Mouse (Mus musculus) kidney, embryonic 16.5 days (tissue): ENCODE data around the gene Mettl7b. TPM values are rescaled to one million over a fixed set of nuclear protein-coding genes. Genes with fewer than 3 reads are reported as not detected.

Experiments
- ATAC-seq: fragments of 200-750 bp; cut with Nextera tagmentation; 2 replicates; pipeline ENCODE4 v1.8.0; 2017; ENCODE audit warnings: moderate TSS enrichment; ENCODE audit not compliant: low FRiP score, low TSS enrichment
- H3K27ac ChIP-seq: fragments of 300-500 bp; sonication (generic); 2 replicates; pipeline ENCODE4 v1.5.1; 2014; ENCODE audit warnings: low read length
- H3K27me3 ChIP-seq: fragments of 300-500 bp; sonication (generic); 2 replicates; pipeline ENCODE4 v1.6.1; 2014; ENCODE audit warnings: low read length, control low read depth, mixed read lengths; ENCODE audit not compliant: insufficient read depth
- H3K36me3 ChIP-seq: fragments of 300-500 bp; sonication (generic); 2 replicates; pipeline ENCODE4 v1.6.1; 2014; ENCODE audit warnings: low read length, control low read depth, mixed read lengths; ENCODE audit not compliant: insufficient read depth
- H3K4me1 ChIP-seq: fragments of 300-500 bp; sonication (generic); 2 replicates; pipeline ENCODE4 v1.6.1; 2014; ENCODE audit warnings: low read length, control low read depth, mixed read lengths; ENCODE audit not compliant: insufficient read depth
- H3K4me2 ChIP-seq: fragments of 300-500 bp; sonication (generic); replicated peaks from 2 replicates; pipeline ENCODE4 v1.6.1; 2014; ENCODE audit warnings: low read depth, low read length
- H3K4me3 ChIP-seq: fragments of 300-500 bp; sonication (generic); 2 replicates; pipeline ENCODE4 v1.5.1; 2014; ENCODE audit warnings: mild to moderate bottlenecking, low read length
- H3K9ac ChIP-seq: fragments of 300-500 bp; sonication (generic); replicated peaks from 2 replicates; pipeline ENCODE4 v1.6.1; 2014; ENCODE audit warnings: low read length
- H3K9me3 ChIP-seq: fragments of 300-500 bp; sonication (generic); 2 replicates; pipeline ENCODE4 v1.6.1; 2016; ENCODE audit warnings: low read length, control low read depth
- WGBS: fragments of 180-500 bp; shearing (Covaris S2); extraction: QIAGEN DNeasy Blood & Tissue Kit; methylation state at CpG from one replicate; pipeline ENCODE4 v1.1.7; 2014; 5-methylcytosine and 5-hydroxymethylcytosine counted together
- polyA plus RNA-seq: library from polyadenylated mRNA; unstranded; fragments of >200 nt; fragmentation: Nextera tagmentation; extraction: Ambion mirVana; gene quantifications from 2 replicates; pipeline ENCODE4 v1.2.1, GENCODE M21; 2015

Mettl7b gene
- polyA plus RNA-seq, 1 experiment from 2014 or later = 17.1 TPM

DNA sequence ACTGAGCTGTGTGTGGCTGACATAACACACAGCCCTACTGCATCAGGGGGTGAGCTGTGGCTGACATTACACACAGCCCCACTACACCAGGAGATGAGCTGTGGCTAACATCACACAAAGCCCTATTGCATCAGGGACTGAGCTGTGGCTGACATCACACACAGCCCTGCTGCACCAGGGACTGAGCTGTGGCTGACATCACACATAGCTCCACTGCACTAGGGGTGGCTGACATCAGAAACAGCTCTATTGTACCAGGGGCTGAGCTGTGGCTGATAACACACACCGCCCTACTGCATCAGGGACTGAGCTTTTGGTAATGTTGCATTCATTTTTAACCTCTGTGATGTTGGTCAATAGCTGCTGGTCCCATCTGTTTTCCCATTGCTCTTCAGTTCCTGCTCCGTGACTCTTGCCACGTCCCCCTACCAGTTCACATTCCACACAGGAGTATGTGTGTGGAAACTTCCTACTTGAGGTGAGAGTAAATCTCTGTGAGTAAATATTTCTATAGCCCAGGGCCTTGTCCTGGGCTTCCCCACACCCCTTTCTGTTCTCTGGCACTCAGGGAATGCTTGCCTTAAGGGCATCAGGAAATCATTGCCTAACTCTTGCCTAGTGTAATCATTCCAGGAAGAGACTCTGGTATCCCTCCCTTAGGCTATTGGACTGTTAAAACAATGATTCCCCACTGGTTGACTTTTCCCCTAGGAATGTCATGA is 20.0 kb upstream of the Mettl7b start:
- Histone ChIP-seq H3K27me3 (no peaks in the 10 kb centered on the region), H3K4me2 (no peak overlapping the region), H3K9me3 (no peaks in the 10 kb centered on the region), H3K27ac (no peak overlapping the region), H3K4me3 (no peak overlapping the region), H3K4me1 (no peaks in the 10 kb centered on the region), H3K36me3 (no peaks in the 10 kb centered on the region), H3K9ac (no peak overlapping the region)
- peak; percentile 73 for ATAC-seq
- WGBS = 79% methylated on average over 3 of the region's 3 CpGs

GRCm38 (mm10) chr10:128977522-128978114 is 16.8 kb upstream of the Mettl7b start:
- no peak overlapping the region for H3K4me3 ChIP-seq
- H3K4me1 ChIP-seq = no peaks in the 10 kb centered on the region
- WGBS = 22% methylated on average over 9 of the region's 9 CpGs

DNA sequence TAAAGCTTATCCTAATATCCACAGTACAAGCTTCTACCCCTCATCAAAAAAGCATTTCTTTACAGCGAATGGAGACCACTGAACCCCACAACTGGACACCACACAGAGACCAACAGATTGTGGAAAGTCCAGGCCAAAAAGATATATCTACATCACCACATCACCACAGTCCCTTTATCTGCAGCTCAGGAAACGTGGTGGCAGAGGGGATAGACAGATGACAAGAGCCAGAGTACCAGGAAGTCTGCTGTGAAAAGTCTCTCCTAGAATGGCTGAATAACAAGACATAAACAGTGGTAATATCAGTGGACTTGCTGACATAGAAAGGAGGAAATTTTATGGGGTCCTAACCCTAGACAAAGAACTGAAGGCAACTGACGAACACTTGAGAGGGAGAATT is 15.6 kb upstream of the Mettl7b start:
- Histone ChIP-seq H3K4me1 (no peaks in the 10 kb centered on the region), H3K4me2 (no peak overlapping the region), H3K9ac (no peak overlapping the region), H3K27me3 (no peaks in the 10 kb centered on the region), H3K9me3 (no peaks in the 10 kb centered on the region), H3K36me3 (no peaks in the 10 kb centered on the region), H3K27ac (no peak overlapping the region), H3K4me3 (no peak overlapping the region)
- WGBS = 61% methylated on average over 3 of the region's 3 CpGs
- no peak for ATAC-seq

More at GRCm38 (mm10) chr10:128977522-128978114, 16.8 kb upstream of the Mettl7b start:
- no peaks in the 10 kb centered on the region for H3K27me3 ChIP-seq
- no peaks in the 10 kb centered on the region for H3K36me3 ChIP-seq
- H3K9me3 ChIP-seq = no peaks in the 10 kb centered on the region
- no peak overlapping the region for H3K4me2 ChIP-seq
- no peak overlapping the region for H3K9ac ChIP-seq
- ATAC-seq = peak; percentile 83; the same call in 1 of the 2 replicates
- H3K27ac ChIP-seq = no peak overlapping the region

- Histone ChIP-seq H3K9ac (no peak overlapping the region), H3K4me1 (no peaks in the 10 kb centered on the region), H3K36me3 (no peaks in the 10 kb centered on the region), H3K27me3 (no peaks in the 10 kb centered on the region), H3K4me2 (no peak overlapping the region), H3K27ac (no peak overlapping the region), H3K9me3 (no peaks in the 10 kb centered on the region), H3K4me3 (no peak overlapping the region)
- ATAC-seq = no peak
- 75% methylated on average over 4 of the region's 4 CpGs for WGBS
These were observed 12.1 kb upstream of the Mettl7b start for GRCm38 (mm10) chr10:128972841-128973240.

GRCm38 (mm10) chr10:128970740-128971250 is 10.0 kb upstream of the Mettl7b start:
- no peaks in the 10 kb centered on the region for H3K36me3 ChIP-seq
- H3K9ac ChIP-seq = no peak overlapping the region
- no peak overlapping the region for H3K27ac ChIP-seq
- WGBS = 44% methylated on average over 1 of the region's 1 CpGs
- no peak overlapping the region for H3K4me2 ChIP-seq
- H3K4me1 ChIP-seq = no peaks in the 10 kb centered on the region
- no peak for ATAC-seq
- no peaks in the 10 kb centered on the region for H3K27me3 ChIP-seq
- H3K4me3 ChIP-seq = no peak overlapping the region
- H3K9me3 ChIP-seq = no peaks in the 10 kb centered on the region

- H3K36me3 ChIP-seq = no peaks in the 10 kb centered on the region
- H3K27me3 ChIP-seq = no peaks in the 10 kb centered on the region
- no peaks in the 10 kb centered on the region for H3K9me3 ChIP-seq
- no peak overlapping the region for H3K4me3 ChIP-seq
- no peaks in the 10 kb centered on the region for H3K4me1 ChIP-seq
- no peak for ATAC-seq
- WGBS = 23% methylated on average over 1 of the region's 1 CpGs
- H3K4me2 ChIP-seq = no peak overlapping the region
- no peak overlapping the region for H3K27ac ChIP-seq
- no peak overlapping the region for H3K9ac ChIP-seq
These were observed 7.6 kb upstream of the Mettl7b start for GRCm38 (mm10) chr10:128968341-128968749.

DNA sequence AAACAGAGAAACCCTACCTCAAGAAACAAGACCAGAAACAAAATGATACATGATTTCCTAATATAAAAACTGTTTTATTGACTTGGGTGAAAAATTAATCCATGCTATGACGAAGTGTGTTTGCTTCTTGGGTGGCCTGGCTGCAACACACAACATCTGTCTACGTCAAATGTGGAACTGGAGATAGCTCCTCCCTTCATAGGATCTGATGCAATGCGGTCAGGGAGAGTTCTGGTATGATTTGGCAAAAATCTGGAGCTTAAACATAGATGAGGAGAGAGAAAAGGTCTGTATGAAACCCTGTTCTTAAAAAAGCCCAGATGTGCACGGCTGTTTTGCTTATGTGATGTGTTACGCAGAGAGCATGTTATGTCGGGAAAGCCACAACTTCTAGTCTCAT is 5.1 kb upstream of the Mettl7b start:
- Histone ChIP-seq H3K4me1 (no peaks in the 10 kb centered on the region), H3K4me3 (no peak overlapping the region), H3K4me2 (no peak overlapping the region), H3K9me3 (no peaks in the 10 kb centered on the region), H3K9ac (no peak overlapping the region), H3K36me3 (no peaks in the 10 kb centered on the region), H3K27ac (no peak overlapping the region), H3K27me3 (no peaks in the 10 kb centered on the region)
- no peak for ATAC-seq
- WGBS = 85% methylated on average over 6 of the region's 6 CpGs

DNA sequence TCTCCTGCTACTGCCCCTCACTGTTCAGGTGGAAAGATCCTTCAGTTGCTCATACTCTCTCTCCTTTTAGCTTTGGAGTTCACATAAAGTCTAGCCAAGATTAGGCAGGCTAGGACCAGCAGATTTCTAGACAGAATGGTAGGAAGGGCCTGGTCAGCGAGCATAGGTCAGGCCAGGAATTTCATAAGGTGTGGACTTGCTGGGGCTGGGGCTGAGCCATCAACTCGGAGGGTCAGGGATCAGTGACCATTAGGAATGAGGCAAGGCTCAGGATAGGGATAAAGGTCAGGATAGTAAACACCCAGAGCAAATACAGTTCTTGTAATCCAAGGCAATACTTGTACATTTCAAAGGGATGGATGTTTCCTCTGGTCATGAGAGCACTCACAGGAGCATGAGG is 4.2 kb upstream of the Mettl7b start:
- Histone ChIP-seq H3K27me3 (no peaks in the 10 kb centered on the region), H3K4me1 (no peaks in the 10 kb centered on the region), H3K36me3 (no peaks in the 10 kb centered on the region), H3K4me3 (no peak overlapping the region), H3K9ac (no peak overlapping the region), H3K4me2 (no peak overlapping the region), H3K9me3 (no peaks in the 10 kb centered on the region), H3K27ac (no peak overlapping the region)
- 50% methylated on average over 2 of the region's 2 CpGs for WGBS
- peak; percentile 90 for ATAC-seq

GRCm38 (mm10) chr10:128960142-128960541 is 646 bp downstream of the Mettl7b start:
- H3K27me3 ChIP-seq = no peaks in the 10 kb centered on the region
- no peaks in the 10 kb centered on the region for H3K4me1 ChIP-seq
- H3K4me2 ChIP-seq = no peak overlapping the region
- WGBS = 69% methylated on average over 4 of the region's 4 CpGs
- no peaks in the 10 kb centered on the region for H3K9me3 ChIP-seq
- ATAC-seq = no peak
- no peaks in the 10 kb centered on the region for H3K36me3 ChIP-seq
- H3K4me3 ChIP-seq = no peak overlapping the region
- no peak overlapping the region for H3K27ac ChIP-seq
- H3K9ac ChIP-seq = no peak overlapping the region

DNA sequence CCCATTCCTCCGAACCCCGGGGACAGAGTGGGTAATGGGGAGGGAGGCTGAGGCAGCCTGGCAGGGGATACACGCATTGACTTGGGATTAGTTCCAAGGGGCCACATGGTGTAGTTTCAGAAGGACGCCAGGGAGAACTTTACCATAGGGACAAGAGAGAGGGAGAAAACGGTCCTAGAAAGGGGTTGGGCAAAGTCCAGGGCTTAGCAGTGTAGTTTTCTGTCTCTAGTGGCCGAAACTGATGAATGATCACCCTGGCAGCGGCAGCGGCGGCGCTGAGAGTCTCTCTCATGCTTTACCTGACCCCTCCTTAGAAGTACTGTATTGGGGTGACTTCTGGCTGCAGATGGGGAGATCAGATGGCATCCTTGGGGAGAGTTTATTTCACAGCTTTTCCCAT is 2.4 kb downstream of the Mettl7b start:
- no peaks in the 10 kb centered on the region for H3K27me3 ChIP-seq
- H3K9me3 ChIP-seq = no peaks in the 10 kb centered on the region
- H3K4me3 ChIP-seq = no peak overlapping the region
- no peak for ATAC-seq
- 79% methylated on average over 10 of the region's 10 CpGs for WGBS
- H3K9ac ChIP-seq = no peak overlapping the region
- H3K4me1 ChIP-seq = no peaks in the 10 kb centered on the region
- H3K4me2 ChIP-seq = no peak overlapping the region
- H3K27ac ChIP-seq = no peak overlapping the region
- no peaks in the 10 kb centered on the region for H3K36me3 ChIP-seq
